Mouse (Mus musculus) thymus, adult 2 months (tissue): ENCODE measurements around the gene Lrba. TPM values are rescaled to one million over a fixed set of nuclear protein-coding genes. Genes with fewer than 3 reads are reported as not detected.

Experiments used
- DNase-seq: peaks from one replicate; pipeline ENCODE4 v3.0.0; 2021
- H3K27ac ChIP-seq: fragments of 200-500 bp; 2 replicates; pipeline ENCODE4 v1.5.1; 2012; ENCODE audit warnings: low read length, control low read depth; ENCODE audit not compliant: control insufficient read depth, insufficient read depth
- H3K27me3 ChIP-seq: fragments of 200-500 bp; 2 replicates; pipeline ENCODE4 v1.6.1; 2012; ENCODE audit warnings: mild to moderate bottlenecking, low read length, moderate library complexity, mixed read lengths; ENCODE audit not compliant: control insufficient read depth, insufficient read depth
- H3K36me3 ChIP-seq: fragments of 200-500 bp; 2 replicates; pipeline ENCODE4 v1.6.1; 2012; ENCODE audit warnings: mild to moderate bottlenecking, low read length, moderate library complexity; ENCODE audit not compliant: control insufficient read depth, insufficient read depth
- H3K4me1 ChIP-seq: fragments of 200-500 bp; replicated peaks from 2 replicates; pipeline ENCODE4 v1.6.1; 2012; ENCODE audit warnings: low read length; ENCODE audit not compliant: control insufficient read depth, insufficient read depth
- H3K4me3 ChIP-seq: fragments of 200-500 bp; 2 replicates; pipeline ENCODE4 v1.5.1; 2012; ENCODE audit warnings: mild to moderate bottlenecking, low read length, control low read depth, moderate library complexity; ENCODE audit not compliant: control insufficient read depth, insufficient read depth
- CTCF ChIP-seq: fragments of 200-500 bp; IDR thresholded peaks from 2 replicates; pipeline ENCODE4 v1.5.1; 2012; ENCODE audit warnings: mild to moderate bottlenecking, control low read depth, low read length, moderate library complexity, borderline replicate concordance; ENCODE audit not compliant: control insufficient read depth, poor library complexity, insufficient read depth; ENCODE audit errors: extremely low read depth
- POLR2A ChIP-seq: fragments of 200-500 bp; IDR thresholded peaks from 2 replicates; pipeline ENCODE4 v1.6.1; 2012; ENCODE audit warnings: mild to moderate bottlenecking, low read length, control low read depth, moderate library complexity; ENCODE audit not compliant: control insufficient read depth, poor library complexity, insufficient read depth; ENCODE audit errors: extremely low read depth
- WGBS: fragments of 180-500 bp; shearing (Covaris S2); methylation state at CpG from one replicate; pipeline ENCODE4 v1.1.7; 2018; 5-methylcytosine and 5-hydroxymethylcytosine counted together
- polyA plus RNA-seq: library from polyadenylated mRNA; depleted of rRNA; stranded (reverse); fragments of >200 nt; gene quantifications from 2 replicates; pipeline ENCODE4 v1.2.3, GENCODE M21; 2012

Lrba gene
- polyA plus RNA-seq, 1 experiment = 14.5 TPM

- no peak for TF ChIP-seq POLR2A
- TF ChIP-seq CTCF = no peak
- H3K4me1 ChIP-seq = no peaks in the 10 kb centered on the region; the same call in 1 of the 2 replicates
- WGBS = 95% methylated on average over 3 of the region's 3 CpGs
- no peak overlapping the region for H3K4me3 ChIP-seq
- no peak for DNase-seq
- H3K27ac ChIP-seq = no peak overlapping the region
- H3K36me3 ChIP-seq = no peaks in the 10 kb centered on the region
- H3K27me3 ChIP-seq = no peaks in the 10 kb centered on the region
Measured at GRCm38 (mm10) chr3:86712758-86713157, 488.3 kb downstream of the Lrba start.

GRCm38 (mm10) chr3:86714446-86714845 lies 490.0 kb downstream of the Lrba start:
- no peak for DNase-seq
- no peaks in the 10 kb centered on the region; the same call in 1 of the 2 replicates for H3K4me1 ChIP-seq
- H3K27me3 ChIP-seq = no peaks in the 10 kb centered on the region
- no peaks in the 10 kb centered on the region for H3K36me3 ChIP-seq
- WGBS = 89% methylated on average over 2 of the region's 2 CpGs
- TF ChIP-seq POLR2A (no peak), CTCF (no peak)
- H3K4me3 ChIP-seq = no peak overlapping the region
- no peak overlapping the region for H3K27ac ChIP-seq

- H3K27ac ChIP-seq = no peak overlapping the region
- TF ChIP-seq POLR2A = no peak
- TF ChIP-seq CTCF = no peak
- H3K4me1 ChIP-seq = no peaks in the 10 kb centered on the region
- H3K36me3 ChIP-seq = no peaks in the 10 kb centered on the region
- DNase-seq = no peak
- 92% methylated on average over 9 of the region's 9 CpGs for WGBS
- H3K4me3 ChIP-seq = no peak overlapping the region
- H3K27me3 ChIP-seq = no peaks in the 10 kb centered on the region
Measured at GRCm38 (mm10) chr3:86723415-86724298, 499.2 kb downstream of the Lrba start.

- no peaks in the 10 kb centered on the region for H3K27me3 ChIP-seq
- TF ChIP-seq CTCF (no peak), POLR2A (no peak)
- H3K4me1 ChIP-seq = no peaks in the 10 kb centered on the region
- H3K36me3 ChIP-seq = no peaks in the 10 kb centered on the region
- H3K27ac ChIP-seq = no peak overlapping the region
- DNase-seq = no peak
- 94% methylated on average over 9 of the region's 9 CpGs for WGBS
- no peak overlapping the region for H3K4me3 ChIP-seq
Measured at GRCm38 (mm10) chr3:86725113-86725512, 500.6 kb downstream of the Lrba start.

- TF ChIP-seq CTCF (no peak), POLR2A (no peak)
- 98% methylated on average over 3 of the region's 3 CpGs for WGBS
- H3K27me3 ChIP-seq = no peaks in the 10 kb centered on the region
- no peaks in the 10 kb centered on the region for H3K4me1 ChIP-seq
- H3K4me3 ChIP-seq = no peak overlapping the region
- H3K36me3 ChIP-seq = no peaks in the 10 kb centered on the region
- no peak overlapping the region for H3K27ac ChIP-seq
- no peak for DNase-seq
Measured at GRCm38 (mm10) chr3:86738831-86739230, 514.4 kb downstream of the Lrba start.

GRCm38 (mm10) chr3:86739745-86740144 lies 515.3 kb downstream of the Lrba start:
- H3K27me3 ChIP-seq = no peaks in the 10 kb centered on the region
- 97% methylated on average over 4 of the region's 4 CpGs for WGBS

GRCm38 (mm10) chr3:86745348-86745747 lies 520.9 kb downstream of the Lrba start:
- no peak for DNase-seq
- TF ChIP-seq POLR2A (no peak), CTCF (no peak)
- WGBS = 97% methylated on average over 4 of the region's 4 CpGs

More at GRCm38 (mm10) chr3:86739745-86740144, 515.3 kb downstream of the Lrba start:
- Histone ChIP-seq H3K4me1 (no peaks in the 10 kb centered on the region), H3K36me3 (no peaks in the 10 kb centered on the region), H3K4me3 (no peak overlapping the region), H3K27ac (no peak overlapping the region)
- no peak for DNase-seq
- TF ChIP-seq POLR2A = no peak
- no peak for TF ChIP-seq CTCF

More at GRCm38 (mm10) chr3:86745348-86745747, 520.9 kb downstream of the Lrba start:
- H3K4me1 ChIP-seq = no peaks in the 10 kb centered on the region
- no peak overlapping the region for H3K4me3 ChIP-seq
- H3K36me3 ChIP-seq = no peaks in the 10 kb centered on the region
- H3K27me3 ChIP-seq = no peaks in the 10 kb centered on the region
- H3K27ac ChIP-seq = no peak overlapping the region
